Mouse (Mus musculus): Measurements from ENCODE around the gene Endod1. TPM values are rescaled to one million over a fixed set of nuclear protein-coding genes. Genes with fewer than 3 reads are reported as not detected.
A peak's percentile ranks its signal among the peaks of the same experiment; 100 is the strongest.
"Not testable (repeated sequence)": the region's sequence is repeated elsewhere in the genome, so short reads cannot be mapped to it uniquely, and the experiment has no call there.

The Endod1 gene
- total RNA-seq, 1 experiment from 2014 or later, result 5.1 TPM

- 0 out of 2 replicates have a peak, but pooled peaks have one; percentile 41 for ATAC-seq (ENCODE audit: extremely low read depth, insufficient number of reproducible peaks, low FRiP score, poor library complexity, severe bottlenecking)
Measured at GRCm38 (mm10) chr9:14348416-14348815, 32.9 kb downstream of the Endod1 start.

- ATAC-seq (ENCODE audit: extremely low read depth, insufficient number of reproducible peaks, low FRiP score, poor library complexity, severe bottlenecking), result not testable (repeated sequence)
Measured at GRCm38 (mm10) chr9:14345866-14346265, 35.4 kb downstream of the Endod1 start.

DNA sequence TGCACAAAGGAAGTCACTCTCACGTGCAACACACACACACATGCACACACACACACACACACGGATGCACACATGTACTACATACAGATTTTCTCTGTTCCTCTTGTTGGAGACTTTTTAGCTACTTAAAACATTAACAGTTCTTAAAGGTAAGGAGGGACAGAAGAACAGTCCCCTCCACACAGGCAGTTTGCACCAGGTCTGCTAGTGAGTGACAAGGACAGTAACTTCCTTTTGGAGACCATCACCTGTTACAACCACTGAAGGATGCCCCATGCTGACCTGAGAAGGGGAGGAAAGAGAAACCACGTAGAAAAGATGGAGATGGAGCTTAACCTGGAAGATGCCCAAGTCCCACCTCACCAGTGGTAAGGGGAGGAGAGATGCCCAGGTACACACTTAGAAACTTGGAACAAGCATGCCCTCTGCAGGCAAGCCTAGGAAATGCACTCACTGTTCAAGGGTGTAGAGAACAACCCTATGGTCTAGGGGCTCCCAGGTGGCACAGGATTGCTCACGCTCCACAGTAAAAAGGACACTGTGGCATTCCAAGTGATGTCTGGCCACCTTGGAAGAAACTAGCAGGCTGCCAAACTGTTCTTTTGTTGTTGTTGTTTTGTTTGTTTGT lies 39.2 kb downstream of the Endod1 start:
- ATAC-seq (ENCODE audit: extremely low read depth, insufficient number of reproducible peaks, low FRiP score, poor library complexity, severe bottlenecking), result peak; percentile 72; the same call in 1 of the 2 replicates

DNA sequence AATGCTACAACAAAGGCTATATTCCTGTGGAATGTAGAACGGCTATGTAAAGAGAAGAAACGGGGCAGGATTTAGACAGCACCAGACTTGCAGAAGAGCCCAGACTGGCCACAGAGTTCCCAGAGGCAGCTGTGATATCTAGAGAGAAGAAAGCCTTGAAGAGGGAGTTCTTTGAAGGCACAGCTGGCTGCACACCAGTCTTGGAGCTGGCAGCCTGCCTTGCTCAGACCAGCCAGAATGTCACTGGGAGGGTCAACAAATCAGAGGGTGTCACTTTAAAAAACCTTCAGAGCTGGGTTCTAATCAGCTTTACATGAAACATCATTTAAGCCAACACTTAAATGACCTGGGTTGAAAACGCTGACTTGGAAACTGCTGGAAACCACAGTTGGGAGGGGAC lies 42.6 kb downstream of the Endod1 start:
- ATAC-seq (ENCODE audit: extremely low read depth, insufficient number of reproducible peaks, low FRiP score, poor library complexity, severe bottlenecking), result no peak

DNA sequence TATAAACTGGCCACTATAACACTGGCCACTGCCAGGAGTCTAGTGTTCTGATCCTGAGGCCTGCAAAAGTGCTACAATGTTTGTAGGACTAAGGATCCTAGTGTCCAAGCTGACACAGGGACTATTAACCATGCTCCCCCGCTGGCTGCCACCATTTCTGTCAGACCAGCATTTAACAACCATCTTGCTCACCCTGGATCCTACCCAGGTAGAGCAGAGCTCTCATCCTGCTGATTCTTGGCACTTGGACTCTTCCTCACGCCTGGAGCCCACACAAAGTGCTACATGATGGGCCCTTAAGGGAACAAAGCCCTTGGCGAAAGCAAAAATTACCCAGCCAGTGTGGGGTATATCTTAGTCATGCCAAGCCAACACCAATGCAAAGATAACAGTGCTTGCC lies 44.4 kb downstream of the Endod1 start:
- no peak for ATAC-seq (ENCODE audit: extremely low read depth, insufficient number of reproducible peaks, low FRiP score, poor library complexity, severe bottlenecking)

GRCm38 (mm10) chr9:14335829-14336228 lies 45.5 kb downstream of the Endod1 start:
- ATAC-seq (ENCODE audit: extremely low read depth, insufficient number of reproducible peaks, low FRiP score, poor library complexity, severe bottlenecking), result no peak

DNA sequence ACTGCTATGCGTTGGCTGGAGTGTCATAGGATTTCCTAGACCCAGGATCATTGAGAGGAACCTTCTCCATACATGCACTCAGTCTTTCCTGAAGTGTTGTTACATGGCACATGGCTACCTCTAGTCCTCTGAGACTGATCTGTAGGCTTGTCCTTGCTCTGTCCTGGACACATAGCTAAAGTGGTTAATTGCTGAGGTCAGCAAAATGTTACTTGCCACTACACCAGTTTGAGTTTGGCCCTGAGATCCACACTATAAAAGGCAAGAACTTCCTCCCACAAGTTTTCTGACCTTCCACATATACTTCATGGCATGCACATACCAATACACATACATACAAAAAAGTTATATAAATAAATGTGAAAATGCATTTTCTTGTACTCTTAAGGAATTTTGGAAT lies 64.7 kb downstream of the Endod1 start:
- ATAC-seq (ENCODE audit: extremely low read depth, insufficient number of reproducible peaks, low FRiP score, poor library complexity, severe bottlenecking), result no peak

DNA sequence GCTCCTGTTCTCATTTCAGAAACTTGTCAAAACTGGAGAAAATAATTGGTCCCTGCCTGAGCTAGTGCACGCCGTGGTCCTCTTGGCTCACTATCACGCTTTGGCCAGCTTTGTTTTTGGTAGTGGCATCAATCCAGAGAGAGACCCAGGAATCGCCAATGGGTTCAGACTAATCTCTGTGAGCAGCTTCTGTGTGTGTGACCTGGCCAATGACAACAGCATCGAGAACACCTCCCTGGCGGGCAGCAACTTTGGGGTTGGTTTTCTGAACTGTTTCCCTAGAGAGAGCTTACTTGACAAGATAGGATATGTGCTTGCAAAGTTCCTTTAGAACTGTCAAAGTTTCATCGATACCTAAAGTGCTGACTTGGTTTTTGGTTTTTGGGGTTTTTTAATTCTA lies 66.8 kb downstream of the Endod1 start:
- no peak for ATAC-seq (ENCODE audit: extremely low read depth, insufficient number of reproducible peaks, low FRiP score, poor library complexity, severe bottlenecking)

DNA sequence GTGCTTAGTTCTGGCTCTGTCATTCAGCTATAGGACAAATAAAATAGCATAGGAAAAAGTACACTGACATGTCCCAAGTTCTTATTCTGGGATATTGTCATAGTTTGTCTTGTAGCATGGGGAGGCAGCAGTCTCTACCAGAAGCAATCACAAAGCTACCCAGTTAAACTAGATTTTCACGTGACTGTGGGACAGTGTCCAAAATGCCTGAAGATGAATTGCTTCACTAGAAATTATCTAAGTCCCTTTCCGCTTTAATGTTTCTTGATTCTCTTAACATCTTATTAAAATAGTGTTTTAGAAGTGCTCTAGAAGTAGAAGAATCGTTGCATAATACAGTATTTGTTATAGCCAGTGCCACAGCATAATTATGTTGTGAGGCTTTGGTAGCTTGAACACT lies 67.3 kb downstream of the Endod1 start:
- no peak for ATAC-seq (ENCODE audit: extremely low read depth, insufficient number of reproducible peaks, low FRiP score, poor library complexity, severe bottlenecking)

GRCm38 (mm10) chr9:14307341-14307740 lies 74.0 kb downstream of the Endod1 start:
- ATAC-seq (ENCODE audit: extremely low read depth, insufficient number of reproducible peaks, low FRiP score, poor library complexity, severe bottlenecking), result no peak

GRCm38 (mm10) chr9:14304262-14304968 lies 76.9 kb downstream of the Endod1 start:
- ATAC-seq (ENCODE audit: extremely low read depth, insufficient number of reproducible peaks, low FRiP score, poor library complexity, severe bottlenecking), result no peak

Other genes starting within 250 kb of the Endod1 start
- gene Sesn3, start 106.4 kb downstream of the Endod1 start, total RNA-seq (2017), result 68.8 and 71.9 TPM in 2 replicates
- gene Kdm4d, start 119.0 kb upstream of the Endod1 start, total RNA-seq (2017), result 0.61 TPM in 1 of 2 replicates, not detected in the other
- gene Cwc15, start 119.1 kb upstream of the Endod1 start, total RNA-seq (2017), result 148 and 156 TPM in 2 replicates